Mouse (Mus musculus) stomach, postnatal 0 days (tissue): ENCODE measurements at regions not wholly inside any gene's neighbourhood (a gene's known extent, or its start where the extent isn't known, plus 50 kb on each side); places are given as distances from the start of the nearest gene placed in this dataset.

Experiments
- CTCF ChIP-seq: IDR thresholded peaks from 2 replicates; pipeline ENCODE4 v1.5.1; 2016; ENCODE audit warnings: antibody characterized with exemption, low read depth, mild to moderate bottlenecking, moderate library complexity
- EP300 ChIP-seq: optimal IDR thresholded peaks from 2 replicates; pipeline ENCODE3; 2016; ENCODE audit warnings: antibody characterized with exemption

GRCm38 (mm10) chr13:107378076-107378475 lies 356.1 kb upstream of the Kif2a start:
- TF ChIP-seq CTCF (no peak), EP300 (no peak)
